ENCODE assay signal across 19 mouse cellular contexts in genomic region chr11:108893855-108894510, GRCm38 (mm10). TPM values are rescaled to one million over a fixed set of nuclear protein-coding genes. Genes with fewer than 3 reads are reported as not detected.
A peak's percentile ranks its signal among the peaks of the same experiment; 100 is the strongest.
DNase-seq lines count a peak whose midpoint lies in the region; ATAC-seq and TF ChIP-seq lines count a peak whose summit lies in the region.
"Had no signal": no experiment of that assay in that cellular context is flagged by ENCODE, and none has a peak within 500 bp of the region (broad histone marks: within the 10 kb centered on the region; RNA-seq: fewer than 3 reads in every experiment).

No protein-coding gene starts in this region.

- H3K36me3 ChIP-seq in heart, adult 2 months (ENCODE audit: control insufficient read depth, insufficient read depth, low read length): no peaks in the 10 kb centered on the region
- no peaks in the 10 kb centered on the region for H3K36me3 ChIP-seq in neural tube, embryonic 15.5 days
- H3K36me3 ChIP-seq in embryonic facial prominence, embryonic 10.5 days (replicated peaks): no peaks in the 10 kb centered on the region
- H3K36me3 ChIP-seq in kidney, embryonic 16.5 days (ENCODE audit: insufficient read depth, low read length): no peaks in the 10 kb centered on the region
- H3K36me3 ChIP-seq: forebrain, embryonic 15.5 days; heart, embryonic 13.5 days; liver, embryonic 13.5 days had no signal

- H3K27ac ChIP-seq in heart, adult 2 months: no peak overlapping the region
- H3K27ac ChIP-seq in neural tube, embryonic 15.5 days (replicated peaks): no peak overlapping the region
- H3K27ac ChIP-seq in embryonic facial prominence, embryonic 10.5 days (replicated peaks): peak overlapping the region; percentile 72
- no peak overlapping the region for H3K27ac ChIP-seq in kidney, embryonic 16.5 days (ENCODE audit: low read length)
- H3K27ac ChIP-seq: forebrain, embryonic 15.5 days; heart, embryonic 13.5 days; liver, embryonic 13.5 days; macrophage had no signal

- H3K4me1 ChIP-seq in heart, adult 2 months (ENCODE audit: control insufficient read depth, insufficient read depth, low read length): no peaks in the 10 kb centered on the region
- H3K4me1 ChIP-seq in neural tube, embryonic 15.5 days: peaks cover 29% of the 10 kb centered on the region
- H3K4me1 ChIP-seq in embryonic facial prominence, embryonic 10.5 days: peaks cover 74% of the 10 kb centered on the region
- peaks cover 40% of the 10 kb centered on the region for H3K4me1 ChIP-seq in kidney, embryonic 16.5 days (ENCODE audit: insufficient read depth, low read length)
- H3K4me1 ChIP-seq: liver, embryonic 13.5 days had no signal

- no peak for TF ChIP-seq POLR2A in heart, adult 2 months (IDR thresholded peaks at IDR 0.05; ENCODE audit: insufficient read depth, low read depth, low read length)

- H3K4me3 ChIP-seq in heart, adult 2 months: no peak overlapping the region
- H3K4me3 ChIP-seq in neural tube, embryonic 15.5 days (replicated peaks): no peak overlapping the region
- H3K4me3 ChIP-seq in embryonic facial prominence, embryonic 10.5 days: peak overlapping the region; percentile 14; the same call in 1 of the 2 replicates
- no peak overlapping the region for H3K4me3 ChIP-seq in kidney, embryonic 16.5 days (ENCODE audit: low read length)
- H3K4me3 ChIP-seq: forebrain, embryonic 15.5 days; heart, embryonic 13.5 days; liver, embryonic 13.5 days had no signal

- TF ChIP-seq EP300 in heart, adult 2 months (IDR thresholded peaks at IDR 0.05; ENCODE audit: insufficient read depth, low read depth, low read length): no peak

- 68% methylated on average over 10 of the region's 10 CpGs for WGBS in heart, adult 2 months
- WGBS in neural tube, embryonic 15.5 days: 19% methylated on average over 10 of the region's 10 CpGs
- 29% methylated on average over 10 of the region's 10 CpGs for WGBS in embryonic facial prominence, embryonic 10.5 days
- WGBS in kidney, embryonic 16.5 days: 58% methylated on average over 10 of the region's 10 CpGs

- H3K4me2 ChIP-seq in neural tube, embryonic 15.5 days: no peak overlapping the region
- no peak overlapping the region for H3K4me2 ChIP-seq in kidney, embryonic 16.5 days (replicated peaks; ENCODE audit: low read depth, low read length)
- H3K4me2 ChIP-seq: forebrain, embryonic 15.5 days; heart, embryonic 13.5 days; liver, embryonic 13.5 days had no signal

- no peak for ATAC-seq in neural tube, embryonic 15.5 days (ENCODE audit: low FRiP score)
- ATAC-seq in kidney, embryonic 16.5 days (ENCODE audit: low FRiP score, low TSS enrichment): no peak
- ATAC-seq: forebrain, embryonic 15.5 days had no signal

- no peak overlapping the region for H3K9ac ChIP-seq in heart, adult 2 months (ENCODE audit: low read depth, low read length)
- no peak overlapping the region for H3K9ac ChIP-seq in neural tube, embryonic 15.5 days (replicated peaks)
- no peak overlapping the region for H3K9ac ChIP-seq in kidney, embryonic 16.5 days (replicated peaks; ENCODE audit: low read length)
- H3K9ac ChIP-seq: forebrain, embryonic 15.5 days; heart, embryonic 13.5 days; liver, embryonic 13.5 days had no signal

- H3K79me2 ChIP-seq in heart, adult 2 months (replicated peaks; ENCODE audit: control insufficient read depth, insufficient read depth, low read length): no peaks in the 10 kb centered on the region

- H3K9me3 ChIP-seq in neural tube, embryonic 15.5 days (replicated peaks): no peaks in the 10 kb centered on the region
- no peaks in the 10 kb centered on the region for H3K9me3 ChIP-seq in embryonic facial prominence, embryonic 10.5 days
- no peaks in the 10 kb centered on the region for H3K9me3 ChIP-seq in kidney, embryonic 16.5 days (ENCODE audit: low read length)
- H3K9me3 ChIP-seq: forebrain, embryonic 15.5 days; heart, embryonic 13.5 days; liver, embryonic 13.5 days had no signal

- peak; percentile 73 for DNase-seq in heart, adult 11 months
- DNase-seq in heart, adult 2 months: no peak
- peak; percentile 43 for DNase-seq in neural tube, embryonic 10.5 days (ENCODE audit: extremely low spot score, low spot score)
- DNase-seq in embryonic facial prominence, embryonic 10.5 days (ENCODE audit: low spot score): peak; percentile 29
- peak; percentile 77 for DNase-seq in retina, embryonic 14.5 days (ENCODE audit: low spot score)
- no peak for DNase-seq in spleen, adult 18-20 months
- DNase-seq: cerebellum, adult 9-11 months; kidney, adult 2 months; kidney, postnatal 25 days; left cerebral cortex, postnatal 4 days; liver, embryonic 13.5 days; midbrain, embryonic 14.5 days; thymus, postnatal 36 days had no signal

- H3K27me3 ChIP-seq in heart, adult 2 months (ENCODE audit: control insufficient read depth, insufficient read depth, low read length): no peaks in the 10 kb centered on the region
- no peaks in the 10 kb centered on the region for H3K27me3 ChIP-seq in neural tube, embryonic 15.5 days (replicated peaks)
- peaks cover 49% of the 10 kb centered on the region for H3K27me3 ChIP-seq in embryonic facial prominence, embryonic 10.5 days (replicated peaks; ENCODE audit: low read depth, poor library complexity, severe bottlenecking)
- H3K27me3 ChIP-seq in kidney, embryonic 16.5 days (ENCODE audit: insufficient read depth, low read length): no peaks in the 10 kb centered on the region
- H3K27me3 ChIP-seq: CH12.LX; forebrain, embryonic 15.5 days had no signal

- intact Hi-C loops in heart, adult 2 months (cut with DNase I): no loop called here

- no peak for TF ChIP-seq CTCF in heart, adult 2 months (IDR thresholded peaks at IDR 0.05)

RNA-seq across cellular contexts. Expression of gene Axin2, which starts 26.2 kb away (rescaled TPM):
- 1 to 10 TPM; 3.5 to 6.6 TPM for total RNA-seq in heart, adult 2 months (2021)
- polyA plus RNA-seq in heart, adult 2 months (2012; rRNA removed): 2.7 and 2.8 TPM in 2 replicates
- 6.1 and 6.3 TPM in 2 replicates for polyA plus RNA-seq in neural tube, embryonic 15.5 days (2015; fragmentation: Nextera tagmentation; extraction: Ambion mirVana)
- 12.7 and 15.3 TPM in 2 replicates for polyA plus RNA-seq in embryonic facial prominence, embryonic 10.5 days (2016; fragmentation: Nextera tagmentation; extraction: Ambion mirVana)
- polyA plus RNA-seq in kidney, embryonic 16.5 days (2015; fragmentation: Nextera tagmentation; extraction: Ambion mirVana): 4.7 and 5.7 TPM in 2 replicates
- polyA plus RNA-seq: macrophage had no signal

Comparison
In these comparisons a context has a peak if more than half of its experiments do, and no peak if none do; other contexts are left out.
1. DNase-seq: peak in heart, adult 11 months (single experiment), neural tube, embryonic 10.5 days (single experiment), embryonic facial prominence, embryonic 10.5 days (single experiment) and retina, embryonic 14.5 days (single experiment); none in heart, adult 2 months (0 of 2) and spleen, adult 18-20 months (0 of 2).